Mouse (Mus musculus) hindbrain, postnatal 0 days (tissue): ENCODE measurements around the gene Galnt17. TPM values are rescaled to one million over a fixed set of nuclear protein-coding genes. Genes with fewer than 3 reads are reported as not detected.
A peak's percentile ranks its signal among the peaks of the same experiment; 100 is the strongest.

Experiments used
- ATAC-seq: fragments of 200-750 bp; cut with Nextera tagmentation; 2 replicates; pipeline ENCODE4 v1.8.0; 2017; ENCODE audit warnings: mild to moderate bottlenecking, moderate TSS enrichment, moderate library complexity
- DNase-seq: peaks from one replicate; pipeline ENCODE4 v3.0.0-alpha.2; 2015; ENCODE audit warnings: low spot score
- H3K27ac ChIP-seq: fragments of 300-500 bp; sonication (generic); 2 replicates; pipeline ENCODE4 v1.5.1; 2014; ENCODE audit warnings: mild to moderate bottlenecking
- H3K27me3 ChIP-seq: fragments of 300-500 bp; sonication (generic); 2 replicates; pipeline ENCODE4 v1.6.1; 2014; ENCODE audit warnings: low read length, mixed read lengths; ENCODE audit not compliant: insufficient read depth
- H3K36me3 ChIP-seq: fragments of 300-500 bp; sonication (generic); 2 replicates; pipeline ENCODE4 v1.6.1; 2014; ENCODE audit warnings: low read length, mixed read lengths; ENCODE audit not compliant: insufficient read depth
- H3K4me1 ChIP-seq: fragments of 300-500 bp; sonication (generic); 2 replicates; pipeline ENCODE4 v1.6.1; 2014; ENCODE audit warnings: antibody characterized with exemption, low read length, mixed read lengths; ENCODE audit not compliant: insufficient read depth
- H3K4me2 ChIP-seq: fragments of 300-500 bp; sonication (generic); 2 replicates; pipeline ENCODE4 v1.6.1; 2014; ENCODE audit warnings: low read depth, mild to moderate bottlenecking, low read length, moderate library complexity, mixed read lengths
- H3K4me3 ChIP-seq: fragments of 300-500 bp; sonication (generic); 2 replicates; pipeline ENCODE4 v1.5.1; 2014; ENCODE audit warnings: low read length
- H3K9ac ChIP-seq: fragments of 300-500 bp; sonication (generic); replicated peaks from 2 replicates; pipeline ENCODE4 v1.6.1; 2014; ENCODE audit warnings: mild to moderate bottlenecking, low read length, moderate library complexity, mixed read lengths
- H3K9me3 ChIP-seq: fragments of 300-500 bp; sonication (generic); 2 replicates; pipeline ENCODE4 v1.6.1; 2016; ENCODE audit warnings: low read length, mixed read lengths
- CTCF ChIP-seq: IDR thresholded peaks from 2 replicates; pipeline ENCODE4 v1.5.1; 2016; ENCODE audit warnings: antibody characterized with exemption, control low read depth, low read depth
- WGBS: fragments of 180-500 bp; shearing (Covaris S2); extraction: QIAGEN DNeasy Blood & Tissue Kit; methylation state at CpG from one replicate; pipeline ENCODE4 v1.1.7; 2014; 5-methylcytosine and 5-hydroxymethylcytosine counted together
- polyA plus RNA-seq: library from polyadenylated mRNA; unstranded; fragments of >200 nt; fragmentation: Nextera tagmentation; extraction: Ambion mirVana; gene quantifications from 2 replicates; pipeline ENCODE4 v1.2.1, GENCODE M21; 2015
- total RNA-seq: library from RNA; depleted of rRNA; stranded (reverse); fragments of >200 nt; gene quantifications from 2 replicates; pipeline ENCODE4 v1.2.3, GENCODE M21; 2014

The Galnt17 gene
- total and polyA plus RNA-seq, 2 experiments from 2014 or later: 6.2 to 24.2 TPM

GRCm38 (mm10) chr5:131016066-131016465 is 292.2 kb downstream of the Galnt17 start:
- 90% methylated on average over 4 of the region's 4 CpGs for WGBS
- ATAC-seq (no peak), DNase-seq (no peak)
- Histone ChIP-seq H3K9ac (no peak overlapping the region), H3K4me3 (no peak overlapping the region), H3K27me3 (no peaks in the 10 kb centered on the region), H3K36me3 (no peaks in the 10 kb centered on the region), H3K9me3 (no peaks in the 10 kb centered on the region), H3K4me1 (peaks cover 6% of the 10 kb centered on the region; the same call in 1 of the 2 replicates), H3K4me2 (no peak overlapping the region), H3K27ac (no peak overlapping the region)
- TF ChIP-seq CTCF: no peak

- Histone ChIP-seq H3K27ac (no peak overlapping the region), H3K27me3 (no peaks in the 10 kb centered on the region), H3K9ac (no peak overlapping the region), H3K4me1 (peaks cover 6% of the 10 kb centered on the region; the same call in 1 of the 2 replicates), H3K9me3 (no peaks in the 10 kb centered on the region), H3K36me3 (no peaks in the 10 kb centered on the region), H3K4me2 (no peak overlapping the region), H3K4me3 (no peak overlapping the region)
- TF ChIP-seq CTCF: no peak
- WGBS: 67% methylated on average over 9 of the region's 9 CpGs
- ATAC-seq (no peak), DNase-seq (no peak)
Observed at GRCm38 (mm10) chr5:131015341-131015740, 293.0 kb downstream of the Galnt17 start.

GRCm38 (mm10) chr5:131013816-131014215 is 294.5 kb downstream of the Galnt17 start:
- Histone ChIP-seq H3K36me3 (no peaks in the 10 kb centered on the region), H3K4me2 (no peak overlapping the region), H3K9ac (no peak overlapping the region), H3K27me3 (no peaks in the 10 kb centered on the region), H3K9me3 (no peaks in the 10 kb centered on the region), H3K4me3 (no peak overlapping the region), H3K27ac (no peak overlapping the region), H3K4me1 (peaks cover 3% of the 10 kb centered on the region; the same call in 1 of the 2 replicates)
- WGBS: 64% methylated on average over 7 of the region's 7 CpGs
- peak; percentile 46 for DNase-seq
- ATAC-seq: no peak
- TF ChIP-seq CTCF: no peak

GRCm38 (mm10) chr5:131013101-131013500 is 295.2 kb downstream of the Galnt17 start:
- H3K4me1 ChIP-seq: peaks cover 3% of the 10 kb centered on the region; the same call in 1 of the 2 replicates
- no peak overlapping the region for H3K4me2 ChIP-seq
- no peak for TF ChIP-seq CTCF
- no peak overlapping the region for H3K27ac ChIP-seq
- no peak for DNase-seq
- H3K9me3 ChIP-seq: no peaks in the 10 kb centered on the region
- no peak overlapping the region for H3K4me3 ChIP-seq
- 73% methylated on average over 3 of the region's 3 CpGs for WGBS
- ATAC-seq: no peak
- no peak overlapping the region for H3K9ac ChIP-seq
- H3K36me3 ChIP-seq: no peaks in the 10 kb centered on the region
- H3K27me3 ChIP-seq: no peaks in the 10 kb centered on the region

- ATAC-seq: no peak
Observed at GRCm38 (mm10) chr5:131009510-131009909, 298.8 kb downstream of the Galnt17 start.

GRCm38 (mm10) chr5:131008507-131008906 is 299.8 kb downstream of the Galnt17 start:
- WGBS: 96% methylated on average over 5 of the region's 5 CpGs
- TF ChIP-seq CTCF: no peak

More at GRCm38 (mm10) chr5:131009510-131009909, 298.8 kb downstream of the Galnt17 start:
- peak; percentile 66 for TF ChIP-seq CTCF
- WGBS: 73% methylated on average over 6 of the region's 6 CpGs
- Histone ChIP-seq H3K36me3 (no peaks in the 10 kb centered on the region), H3K4me3 (no peak overlapping the region), H3K9ac (no peak overlapping the region), H3K4me1 (no peaks in the 10 kb centered on the region), H3K9me3 (no peaks in the 10 kb centered on the region), H3K4me2 (no peak overlapping the region), H3K27ac (no peak overlapping the region), H3K27me3 (no peaks in the 10 kb centered on the region)
- peak; percentile 43 for DNase-seq

GRCm38 (mm10) chr5:131007871-131008505 is 300.3 kb downstream of the Galnt17 start:
- Histone ChIP-seq H3K27ac (peak overlapping the region; percentile 49; the same call in 1 of the 2 replicates), H3K27me3 (no peaks in the 10 kb centered on the region), H3K9ac (no peak overlapping the region), H3K4me2 (no peak overlapping the region), H3K4me3 (no peak overlapping the region), H3K9me3 (no peaks in the 10 kb centered on the region), H3K4me1 (no peaks in the 10 kb centered on the region), H3K36me3 (no peaks in the 10 kb centered on the region)
- TF ChIP-seq CTCF: peak; percentile 67
- DNase-seq: peak; percentile 53
- 0 out of 2 replicates have a peak, but pooled peaks have one; percentile 5 for ATAC-seq
- WGBS: 67% methylated on average over 3 of the region's 3 CpGs

More at GRCm38 (mm10) chr5:131008507-131008906, 299.8 kb downstream of the Galnt17 start:
- no peak overlapping the region for H3K9ac ChIP-seq
- H3K4me2 ChIP-seq: no peak overlapping the region
- no peak overlapping the region for H3K27ac ChIP-seq
- no peaks in the 10 kb centered on the region for H3K36me3 ChIP-seq
- no peak overlapping the region for H3K4me3 ChIP-seq
- H3K4me1 ChIP-seq: no peaks in the 10 kb centered on the region
- no peaks in the 10 kb centered on the region for H3K27me3 ChIP-seq
- no peak for DNase-seq
- ATAC-seq: no peak
- no peaks in the 10 kb centered on the region for H3K9me3 ChIP-seq
